In genomic region chr9:14365481-14366125, GRCm38 (mm10) we compare ENCODE assay signal across 9 mouse cellular contexts. TPM values are rescaled to one million over a fixed set of nuclear protein-coding genes. Genes with fewer than 3 reads are reported as not detected.
A peak's percentile ranks its signal among the peaks of the same experiment; 100 is the strongest.
DNase-seq lines count a peak whose midpoint lies in the region; ATAC-seq and TF ChIP-seq lines count a peak whose summit lies in the region.
"Had no signal": no experiment of that assay in that cellular context is flagged by ENCODE, and none has a peak within 500 bp of the region (broad histone marks: within the 10 kb centered on the region; RNA-seq: fewer than 3 reads in every experiment).

No protein-coding gene starts in this region.

- DNase-seq in layer of hippocampus, adult 2 months (ENCODE audit: low spot score in 2 of 2): no peak
- no peak for DNase-seq in layer of hippocampus, adult 11-12 months (ENCODE audit: low spot score)
- DNase-seq in kidney, postnatal 0 days (ENCODE audit: low spot score): no peak
- no peak for DNase-seq in urinary bladder, postnatal 25 days (ENCODE audit: low spot score)
- no peak for DNase-seq in urinary bladder, adult 18-20 months (ENCODE audit: low spot score in 2 of 2)
- no peak for DNase-seq in gastrocnemius, postnatal 4 days (ENCODE audit: low spot score in 2 of 2)

- H3K4me1 ChIP-seq in embryonic facial prominence, embryonic 13.5 days: peaks cover 13% of the 10 kb centered on the region; the same call in 1 of the 2 replicates
- no peaks in the 10 kb centered on the region for H3K4me1 ChIP-seq in kidney, postnatal 0 days (replicated peaks; ENCODE audit: insufficient read depth, low read length)
- H3K4me1 ChIP-seq in stomach, embryonic 14.5 days (ENCODE audit: control insufficient read depth, insufficient read depth, low read length): peaks cover 11% of the 10 kb centered on the region; the same call in 1 of the 2 replicates
- H3K4me1 ChIP-seq: neural tube, embryonic 13.5 days had no signal

- H3K27me3 ChIP-seq in embryonic facial prominence, embryonic 13.5 days: no peaks in the 10 kb centered on the region
- H3K27me3 ChIP-seq in kidney, postnatal 0 days (ENCODE audit: insufficient read depth, low read length): no peaks in the 10 kb centered on the region
- H3K27me3 ChIP-seq in stomach, embryonic 14.5 days (ENCODE audit: control insufficient read depth, insufficient read depth, low read length): no peaks in the 10 kb centered on the region
- H3K27me3 ChIP-seq: neural tube, embryonic 13.5 days had no signal

- 53% methylated on average over 4 of the region's 4 CpGs for WGBS in embryonic facial prominence, embryonic 13.5 days
- WGBS in kidney, postnatal 0 days: 61% methylated on average over 4 of the region's 4 CpGs
- 59% methylated on average over 4 of the region's 4 CpGs for WGBS in stomach, embryonic 14.5 days

- H3K36me3 ChIP-seq in embryonic facial prominence, embryonic 13.5 days: peaks cover 7% of the 10 kb centered on the region; the same call in 1 of the 2 replicates
- no peaks in the 10 kb centered on the region for H3K36me3 ChIP-seq in kidney, postnatal 0 days (ENCODE audit: insufficient read depth, low read length)
- H3K36me3 ChIP-seq in stomach, embryonic 14.5 days (ENCODE audit: control insufficient read depth, insufficient read depth, low read length): no peaks in the 10 kb centered on the region
- H3K36me3 ChIP-seq: neural tube, embryonic 13.5 days had no signal

- H3K27ac ChIP-seq in layer of hippocampus, adult 2 months: peak overlapping the region; percentile 80
- 0 out of 2 replicates have a peak overlapping the region, but pooled peaks have one; percentile 48 for H3K27ac ChIP-seq in embryonic facial prominence, embryonic 13.5 days
- peak overlapping the region; percentile 38 for H3K27ac ChIP-seq in kidney, postnatal 0 days
- H3K27ac ChIP-seq in stomach, embryonic 14.5 days (ENCODE audit: low read length): 0 out of 2 replicates have a peak overlapping the region, but pooled peaks have one; percentile 52
- H3K27ac ChIP-seq: neural tube, embryonic 13.5 days had no signal

- H3K9me3 ChIP-seq in embryonic facial prominence, embryonic 13.5 days: no peaks in the 10 kb centered on the region
- no peaks in the 10 kb centered on the region for H3K9me3 ChIP-seq in kidney, postnatal 0 days (replicated peaks; ENCODE audit: low read length)
- H3K9me3 ChIP-seq in stomach, embryonic 14.5 days (ENCODE audit: control insufficient read depth, low read depth, low read length): no peaks in the 10 kb centered on the region; the same call in 1 of the 2 replicates
- H3K9me3 ChIP-seq: neural tube, embryonic 13.5 days had no signal

- no peak for ATAC-seq in embryonic facial prominence, embryonic 13.5 days (ENCODE audit: insufficient number of reproducible peaks, insufficient read depth, low FRiP score, low TSS enrichment, low read depth)
- no peak for ATAC-seq in kidney, postnatal 0 days (replicated peaks; ENCODE audit: low FRiP score, low read depth)
- no peak for ATAC-seq in stomach, embryonic 14.5 days (ENCODE audit: insufficient number of reproducible peaks, insufficient read depth, low FRiP score, low read depth)

- H3K9ac ChIP-seq in embryonic facial prominence, embryonic 13.5 days: no peak overlapping the region
- no peak overlapping the region for H3K9ac ChIP-seq in kidney, postnatal 0 days (ENCODE audit: low read depth, low read length)
- no peak overlapping the region for H3K9ac ChIP-seq in stomach, embryonic 14.5 days (replicated peaks; ENCODE audit: low read depth, low read length)
- H3K9ac ChIP-seq: neural tube, embryonic 13.5 days had no signal

- no peak overlapping the region for H3K4me2 ChIP-seq in embryonic facial prominence, embryonic 13.5 days
- no peak overlapping the region for H3K4me2 ChIP-seq in kidney, postnatal 0 days (ENCODE audit: low read length)
- H3K4me2 ChIP-seq in stomach, embryonic 14.5 days (replicated peaks; ENCODE audit: low read depth, low read length): no peak overlapping the region
- H3K4me2 ChIP-seq: neural tube, embryonic 13.5 days had no signal

- no peak for TF ChIP-seq CTCF in layer of hippocampus, adult 2 months (conservative IDR thresholded peaks at IDR 0.05)
- TF ChIP-seq CTCF in kidney, postnatal 0 days (IDR thresholded peaks at IDR 0.05; ENCODE audit: low read depth): no peak

- no peak overlapping the region for H3K4me3 ChIP-seq in layer of hippocampus, adult 2 months
- no peak overlapping the region for H3K4me3 ChIP-seq in embryonic facial prominence, embryonic 13.5 days
- H3K4me3 ChIP-seq in kidney, postnatal 0 days (replicated peaks; ENCODE audit: low read depth, low read length): no peak overlapping the region
- H3K4me3 ChIP-seq in stomach, embryonic 14.5 days (ENCODE audit: low read depth, low read length): no peak overlapping the region
- H3K4me3 ChIP-seq: neural tube, embryonic 13.5 days had no signal

RNA-seq across cellular contexts. Expression of gene Endod1, which starts 15.7 kb away (rescaled TPM):
- total RNA-seq in layer of hippocampus, adult 2 months (2021): 10 to 100 TPM; 67.3 to 73.6 TPM
- polyA plus RNA-seq in embryonic facial prominence, embryonic 13.5 days (2015; fragmentation: Nextera tagmentation; extraction: Ambion mirVana): 10.8 and 13.7 TPM in 2 replicates
- 18.3 and 19.3 TPM in 2 replicates for polyA plus RNA-seq in kidney, postnatal 0 days (2015; fragmentation: Nextera tagmentation; extraction: Ambion mirVana)
- 27.9 and 28.5 TPM in 2 replicates for polyA plus RNA-seq in stomach, embryonic 14.5 days (2014; fragmentation: Nextera tagmentation; extraction: Ambion mirVana)
- total RNA-seq in gastrocnemius, postnatal 4 days (2021): 10 to 100 TPM; 15.4 to 18.1 TPM
